Mouse (Mus musculus) heart, embryonic 16.5 days (tissue): ENCODE results near the gene Stpg3. TPM values are rescaled to one million over a fixed set of nuclear protein-coding genes. Genes with fewer than 3 reads are reported as not detected.
A peak's percentile ranks its signal among the peaks of the same experiment; 100 is the strongest.

ENCODE experiments used
- ATAC-seq: fragments of 200-750 bp; cut with Nextera tagmentation; replicated peaks from 2 replicates; pipeline ENCODE4 v1.8.0; 2017; ENCODE audit warnings: moderate number of reproducible peaks; ENCODE audit not compliant: insufficient read depth, low FRiP score; ENCODE audit errors: extremely low read depth
- H3K27ac ChIP-seq: fragments of 300-500 bp; sonication (generic); 2 replicates; pipeline ENCODE4 v1.5.1; 2014; ENCODE audit warnings: mild to moderate bottlenecking, low read length, control low read depth, moderate library complexity
- H3K27me3 ChIP-seq: fragments of 300-500 bp; sonication (generic); 2 replicates; pipeline ENCODE4 v1.6.1; 2014; ENCODE audit warnings: low read length, mixed read lengths; ENCODE audit not compliant: control insufficient read depth, insufficient read depth
- H3K36me3 ChIP-seq: fragments of 300-500 bp; sonication (generic); 2 replicates; pipeline ENCODE4 v1.6.1; 2014; ENCODE audit not compliant: control insufficient read depth, insufficient read depth
- H3K4me1 ChIP-seq: fragments of 300-500 bp; sonication (generic); 2 replicates; pipeline ENCODE4 v1.6.1; 2014; ENCODE audit warnings: low read length, mixed read lengths; ENCODE audit not compliant: control insufficient read depth, insufficient read depth
- H3K4me2 ChIP-seq: fragments of 300-500 bp; sonication (generic); 2 replicates; pipeline ENCODE4 v1.6.1; 2014; ENCODE audit warnings: low read depth, mild to moderate bottlenecking, control low read depth, low read length
- H3K4me3 ChIP-seq: fragments of 300-500 bp; sonication (generic); 2 replicates; pipeline ENCODE4 v1.5.1; 2014; ENCODE audit warnings: mild to moderate bottlenecking, control low read depth, low read length
- H3K9ac ChIP-seq: fragments of 300-500 bp; sonication (generic); 2 replicates; pipeline ENCODE4 v1.6.1; 2014; ENCODE audit warnings: low read length, control low read depth
- H3K9me3 ChIP-seq: fragments of 300-500 bp; sonication (generic); replicated peaks from 2 replicates; pipeline ENCODE4 v1.6.1; 2016; ENCODE audit warnings: low read length; ENCODE audit not compliant: control insufficient read depth
- WGBS: fragments of 180-500 bp; shearing (Covaris S2); extraction: QIAGEN DNeasy Blood & Tissue Kit; methylation state at CpG from one replicate; pipeline ENCODE4 v1.1.7; 2014; 5-methylcytosine and 5-hydroxymethylcytosine counted together
- polyA plus RNA-seq: library from polyadenylated mRNA; unstranded; fragments of >200 nt; fragmentation: Nextera tagmentation; extraction: Ambion mirVana; gene quantifications from 2 replicates; pipeline ENCODE4 v1.2.1, GENCODE M21; 2015

Stpg3 gene
- polyA plus RNA-seq, 1 experiment from 2014 or later, result not detected

- 66% methylated on average over 7 of the region's 7 CpGs for WGBS
- Histone ChIP-seq H3K4me1 (peaks cover 35% of the 10 kb centered on the region), H3K36me3 (no peaks in the 10 kb centered on the region), H3K27me3 (no peaks in the 10 kb centered on the region), H3K4me3 (no peak overlapping the region), H3K9me3 (no peaks in the 10 kb centered on the region), H3K4me2 (no peak overlapping the region), H3K27ac (no peak overlapping the region), H3K9ac (no peak overlapping the region)
- no peak for ATAC-seq
These were observed 39.4 kb downstream of the Stpg3 start for GRCm38 (mm10) chr2:25174866-25175689.

DNA sequence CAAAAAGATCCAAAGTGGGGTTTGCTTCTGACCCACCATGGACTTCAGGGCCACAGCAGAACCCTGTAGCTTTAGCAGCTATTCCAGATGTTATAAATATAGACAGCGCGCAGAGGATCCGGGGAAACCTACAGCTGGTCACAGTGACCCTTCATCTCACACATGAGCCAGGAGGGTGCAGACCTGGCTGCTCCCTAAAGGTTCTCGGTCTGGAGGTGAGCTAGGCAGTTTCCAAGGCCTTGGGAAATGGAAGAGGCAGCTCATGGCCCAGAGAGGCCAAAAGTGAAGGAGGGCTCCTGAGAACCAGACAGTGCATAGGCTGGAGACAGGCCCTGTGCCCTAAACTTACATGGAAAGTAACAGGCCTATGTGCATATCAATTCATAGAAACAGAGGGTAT lies 40.6 kb downstream of the Stpg3 start:
- Histone ChIP-seq H3K9me3 (no peaks in the 10 kb centered on the region), H3K36me3 (no peaks in the 10 kb centered on the region), H3K27me3 (no peaks in the 10 kb centered on the region), H3K9ac (no peak overlapping the region), H3K4me3 (no peak overlapping the region), H3K4me2 (no peak overlapping the region), H3K27ac (no peak overlapping the region), H3K4me1 (peaks cover 39% of the 10 kb centered on the region)
- WGBS, result 92% methylated on average over 4 of the region's 4 CpGs
- ATAC-seq, result no peak

- Histone ChIP-seq H3K4me1 (peaks cover 35% of the 10 kb centered on the region), H3K4me2 (no peak overlapping the region), H3K36me3 (no peaks in the 10 kb centered on the region), H3K27me3 (no peaks in the 10 kb centered on the region), H3K9ac (no peak overlapping the region), H3K4me3 (no peak overlapping the region), H3K27ac (no peak overlapping the region), H3K9me3 (no peaks in the 10 kb centered on the region)
- WGBS, result 67% methylated on average over 8 of the region's 8 CpGs
- no peak for ATAC-seq
These were observed 41.8 kb downstream of the Stpg3 start for GRCm38 (mm10) chr2:25172629-25173028.

DNA sequence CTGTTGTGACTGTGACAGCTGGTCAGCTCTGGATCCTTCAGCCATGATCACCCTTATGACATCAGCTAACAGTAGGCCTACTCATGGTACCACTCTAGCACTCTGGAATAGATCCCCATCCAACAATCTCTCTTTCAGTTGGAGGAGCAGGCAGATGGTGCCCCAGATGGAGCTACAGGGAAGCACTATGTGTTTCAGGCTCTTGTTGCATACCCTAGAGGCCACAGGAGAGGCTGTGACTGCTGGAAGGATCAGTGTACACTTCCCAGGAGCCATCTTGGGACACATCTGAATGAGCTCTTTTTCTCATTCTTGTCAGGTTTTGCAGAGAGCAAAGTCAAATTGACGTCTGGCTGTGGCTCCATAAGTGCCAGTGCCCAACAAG lies 42.7 kb downstream of the Stpg3 start:
- H3K36me3 ChIP-seq, result no peaks in the 10 kb centered on the region
- no peak overlapping the region for H3K4me2 ChIP-seq
- H3K9ac ChIP-seq, result no peak overlapping the region
- H3K27me3 ChIP-seq, result no peaks in the 10 kb centered on the region
- no peaks in the 10 kb centered on the region for H3K9me3 ChIP-seq
- H3K4me1 ChIP-seq, result peaks cover 33% of the 10 kb centered on the region
- WGBS, result 82% methylated on average over 1 of the region's 1 CpGs
- H3K4me3 ChIP-seq, result no peak overlapping the region
- no peak overlapping the region for H3K27ac ChIP-seq
- no peak for ATAC-seq

DNA sequence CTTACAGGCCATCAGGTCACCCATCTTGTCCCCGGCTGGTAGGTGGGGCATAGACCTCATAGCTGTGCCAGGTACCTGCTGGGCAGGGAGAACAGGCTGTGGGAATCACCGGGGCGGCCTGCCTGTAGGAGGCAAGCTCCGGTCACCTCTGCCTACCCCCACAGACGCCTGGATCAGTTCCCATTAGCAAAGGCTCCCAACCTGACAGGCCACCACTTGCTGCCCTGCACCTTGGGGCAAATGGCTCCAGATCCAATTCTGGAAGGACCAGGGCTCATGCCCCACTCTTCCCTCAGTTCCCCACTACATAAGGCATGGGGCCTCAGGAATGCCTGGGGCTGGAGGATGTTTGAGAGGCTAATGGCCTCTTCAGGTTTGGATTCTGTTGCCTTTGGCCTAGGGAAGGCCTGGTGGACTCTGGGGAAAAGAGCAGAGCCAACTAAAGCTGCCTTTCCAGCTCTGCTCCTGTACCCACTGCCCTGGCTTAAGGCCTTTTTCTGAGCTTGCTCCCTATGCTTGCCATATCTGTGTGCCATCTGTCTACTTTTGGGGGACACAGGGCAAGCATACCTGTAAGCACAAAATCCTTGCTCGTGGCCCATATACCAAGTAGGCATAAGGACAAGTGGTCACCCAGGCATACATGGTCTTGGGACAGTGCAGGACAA lies 43.2 kb downstream of the Stpg3 start:
- H3K9me3 ChIP-seq, result no peaks in the 10 kb centered on the region
- no peak overlapping the region for H3K4me2 ChIP-seq
- peaks cover 28% of the 10 kb centered on the region for H3K4me1 ChIP-seq
- no peaks in the 10 kb centered on the region for H3K27me3 ChIP-seq
- no peak overlapping the region for H3K27ac ChIP-seq
- no peak for ATAC-seq
- WGBS, result 80% methylated on average over 6 of the region's 6 CpGs
- H3K9ac ChIP-seq, result no peak overlapping the region
- H3K36me3 ChIP-seq, result no peaks in the 10 kb centered on the region
- no peak overlapping the region for H3K4me3 ChIP-seq

GRCm38 (mm10) chr2:25170326-25171100 lies 43.9 kb downstream of the Stpg3 start:
- Histone ChIP-seq H3K4me3 (no peak overlapping the region), H3K9ac (no peak overlapping the region), H3K27ac (no peak overlapping the region), H3K36me3 (no peaks in the 10 kb centered on the region), H3K4me2 (no peak overlapping the region), H3K4me1 (peaks cover 24% of the 10 kb centered on the region), H3K27me3 (no peaks in the 10 kb centered on the region), H3K9me3 (no peaks in the 10 kb centered on the region)
- no peak for ATAC-seq
- 62% methylated on average over 10 of the region's 10 CpGs for WGBS

- Histone ChIP-seq H3K4me2 (no peak overlapping the region), H3K27ac (no peak overlapping the region), H3K4me1 (peaks cover 24% of the 10 kb centered on the region), H3K9ac (no peak overlapping the region), H3K9me3 (no peaks in the 10 kb centered on the region), H3K27me3 (no peaks in the 10 kb centered on the region), H3K4me3 (no peak overlapping the region), H3K36me3 (no peaks in the 10 kb centered on the region)
- 52% methylated on average over 5 of the region's 5 CpGs for WGBS
- ATAC-seq, result no peak
These were observed 44.7 kb downstream of the Stpg3 start for GRCm38 (mm10) chr2:25169778-25170177.

DNA sequence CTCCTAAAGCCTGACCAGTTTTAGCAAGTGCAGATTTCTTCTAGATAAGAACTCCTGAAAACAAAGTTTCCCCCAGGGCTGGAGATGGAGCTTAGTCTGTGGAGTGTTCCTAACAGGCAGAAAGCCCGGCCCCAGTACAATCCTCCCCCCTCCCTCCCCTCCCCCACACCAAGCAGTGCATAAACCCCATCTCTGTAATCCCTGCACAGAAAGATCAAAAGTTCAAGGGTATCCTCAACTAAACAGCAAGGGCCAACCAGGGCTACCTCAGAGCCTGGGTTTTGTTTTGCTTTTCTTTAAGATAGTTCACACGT lies 45.8 kb downstream of the Stpg3 start:
- H3K9ac ChIP-seq, result peak overlapping the region; percentile 79
- H3K4me3 ChIP-seq, result peak overlapping the region; percentile 55
- H3K36me3 ChIP-seq, result no peaks in the 10 kb centered on the region
- peak overlapping the region; percentile 76 for H3K4me2 ChIP-seq
- H3K4me1 ChIP-seq, result peaks cover 34% of the 10 kb centered on the region
- 24% methylated on average over 2 of the region's 2 CpGs for WGBS
- H3K27ac ChIP-seq, result peak overlapping the region; percentile 81
- no peak for ATAC-seq
- no peaks in the 10 kb centered on the region for H3K9me3 ChIP-seq
- no peaks in the 10 kb centered on the region for H3K27me3 ChIP-seq
